Mouse (Mus musculus): ENCODE measurements around the gene Zfp566.
A peak's percentile ranks its signal among the peaks of the same experiment; 100 is the strongest.

The Zfp566 gene

DNA sequence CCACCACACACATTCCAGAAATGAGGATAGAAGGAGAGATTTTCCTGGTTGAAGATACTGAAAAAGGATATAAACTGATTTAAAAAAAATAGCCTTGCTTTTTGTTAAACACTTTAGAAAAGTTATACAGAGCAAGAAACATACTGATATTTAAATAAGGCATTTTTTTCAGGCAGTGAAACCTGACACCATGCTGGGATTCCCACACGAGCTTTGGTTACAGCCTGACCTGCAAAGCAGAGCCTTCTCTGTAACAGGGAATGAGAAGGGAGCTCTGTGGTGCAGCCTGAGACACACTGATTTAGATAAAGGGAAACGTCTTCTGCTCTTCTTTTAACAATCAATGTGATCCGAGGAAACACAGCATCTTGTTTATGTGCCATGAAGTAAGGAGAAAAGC, 36.7 kb downstream of the Zfp566 start:
- DNase-seq (ENCODE audit: low read depth) = peak; percentile 18

DNA sequence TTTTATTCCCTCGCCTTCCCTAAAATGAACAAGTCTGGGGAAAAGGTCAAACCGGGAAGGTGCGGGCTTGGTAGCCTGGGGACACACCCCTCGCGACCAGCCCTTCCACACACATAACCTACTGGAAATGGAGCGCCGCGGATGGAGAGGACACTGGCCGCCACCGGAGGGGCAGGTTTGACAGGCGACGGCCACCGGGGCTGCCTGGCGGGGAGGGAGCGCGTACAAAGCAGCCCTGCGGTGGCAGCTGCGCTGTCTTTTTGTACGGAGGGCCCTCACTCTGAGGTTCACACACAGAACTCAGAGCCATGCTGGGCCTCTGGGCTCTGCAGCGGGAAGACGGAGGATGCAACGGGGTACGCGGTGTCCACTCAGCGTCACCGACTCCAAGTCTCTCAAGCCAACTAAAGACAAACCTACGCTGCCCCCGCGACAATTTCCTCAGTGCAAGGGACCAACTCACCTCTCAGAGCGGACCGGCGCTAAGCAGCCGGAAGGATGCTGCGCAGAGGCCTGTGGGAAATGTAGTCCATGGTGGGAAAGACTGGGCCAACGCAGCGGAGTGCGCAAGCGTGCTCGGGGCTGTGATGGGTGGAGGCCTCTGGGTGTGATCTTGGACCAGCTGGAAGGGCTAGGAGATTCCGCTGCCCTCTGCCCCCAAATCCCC, 39.3 kb downstream of the Zfp566 start, which contains the start of gene Zfp14:
Gene Zfp14, minus strand, starts transcription at position 499 of the 667 bp plus-strand sequence.
- DNase-seq (ENCODE audit: low read depth) = peak; percentile 83

DNA sequence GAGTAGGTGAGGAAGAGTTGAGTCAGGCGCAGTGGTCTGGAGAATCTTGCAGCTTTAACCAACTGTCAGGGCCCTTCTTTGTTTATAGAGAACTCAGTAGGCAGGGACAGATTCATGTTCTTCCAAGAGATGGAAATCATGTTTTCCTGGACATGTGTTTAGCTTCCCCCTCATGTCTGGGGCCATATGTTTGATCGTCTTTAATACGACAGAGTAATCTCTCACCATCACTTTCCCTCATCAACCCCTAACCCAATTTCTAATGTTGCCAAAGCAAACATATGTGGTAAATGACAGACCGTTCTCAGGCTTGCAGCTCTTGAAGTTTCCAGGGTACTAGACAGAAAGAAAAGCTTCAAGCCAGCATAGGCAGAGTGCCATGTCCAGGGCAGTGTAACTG, 42.2 kb downstream of the Zfp566 start:
- no peak for DNase-seq (ENCODE audit: low read depth)

DNA sequence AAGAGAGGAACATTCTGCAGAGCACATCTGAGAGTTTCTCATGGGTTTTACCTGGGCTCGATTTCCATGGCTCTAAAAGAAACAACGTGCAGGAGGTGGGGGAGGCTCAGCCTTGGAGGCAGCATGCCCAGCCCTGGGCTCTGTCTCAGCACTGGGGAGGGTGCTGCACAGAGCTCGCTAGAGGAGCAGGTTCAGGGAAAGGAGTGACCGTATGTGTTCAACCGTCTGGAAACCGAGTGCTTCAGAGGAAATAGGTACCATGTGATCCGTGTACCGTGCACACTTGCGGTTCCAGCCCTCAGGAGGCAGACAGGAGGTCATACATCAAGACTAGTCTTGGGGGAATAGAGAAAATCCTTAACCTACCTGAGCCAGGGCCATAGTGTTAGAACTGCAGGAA, 46.0 kb downstream of the Zfp566 start:
- DNase-seq (ENCODE audit: low read depth) = no peak

DNA sequence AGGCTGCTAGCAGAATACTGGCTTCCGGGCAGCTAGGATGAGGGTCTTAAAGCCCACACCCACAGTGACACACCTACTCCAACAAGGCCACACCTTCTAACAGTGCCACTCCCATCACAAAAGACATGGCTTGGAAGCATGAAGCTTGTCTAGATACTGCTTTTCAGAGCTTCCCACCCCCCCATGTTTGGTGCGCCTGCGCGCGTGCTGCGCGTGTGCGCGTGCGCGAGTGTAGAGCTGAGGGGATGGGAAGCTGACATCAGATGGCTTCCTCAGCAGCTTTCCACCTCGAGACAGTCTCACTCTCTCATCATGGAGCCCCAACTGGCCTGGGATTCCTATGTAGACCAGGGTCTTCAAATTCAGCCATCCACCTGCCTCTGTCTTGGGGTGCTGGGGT, 56.0 kb downstream of the Zfp566 start:
- no peak for DNase-seq (ENCODE audit: low read depth)

DNA sequence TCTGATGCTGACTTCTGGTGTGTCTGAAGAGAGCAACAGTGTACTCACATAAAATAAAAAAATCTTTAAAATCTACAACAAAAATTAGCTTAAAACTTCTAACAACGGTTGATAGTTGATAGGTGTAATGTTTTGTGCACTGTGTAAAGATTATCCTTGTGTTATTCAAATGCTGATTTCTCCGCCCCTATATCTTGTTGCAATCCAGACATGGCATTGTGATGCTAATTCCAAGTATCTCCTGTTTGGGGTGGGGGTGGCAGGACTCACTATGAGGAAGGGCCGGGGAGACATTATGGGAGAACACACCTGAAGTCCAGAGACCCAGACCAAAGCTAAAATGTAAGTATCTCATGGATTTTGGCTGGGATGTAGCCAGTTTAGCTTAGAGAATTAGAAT, 58.9 kb downstream of the Zfp566 start:
- no peak for DNase-seq (ENCODE audit: low read depth)

DNA sequence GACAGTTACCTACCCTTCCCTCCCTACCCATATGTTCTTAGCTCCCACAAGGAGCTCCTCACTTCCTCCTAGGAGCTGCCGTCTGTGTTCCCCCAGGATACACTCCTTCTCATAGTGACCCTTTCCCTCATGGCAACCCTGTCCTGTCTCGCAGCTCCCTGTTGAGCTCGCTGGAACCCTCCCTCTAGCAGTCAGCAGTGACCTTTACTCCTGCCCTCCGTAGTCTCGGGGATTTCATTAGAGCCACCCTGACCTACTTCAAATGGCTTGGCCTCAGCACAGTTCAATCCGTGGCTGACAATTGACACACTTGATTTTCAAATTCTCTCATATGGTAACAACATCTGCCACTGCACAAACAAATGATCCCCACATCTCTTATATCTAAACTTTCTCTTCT, 59.6 kb downstream of the Zfp566 start:
- no peak for DNase-seq (ENCODE audit: low read depth)

DNA sequence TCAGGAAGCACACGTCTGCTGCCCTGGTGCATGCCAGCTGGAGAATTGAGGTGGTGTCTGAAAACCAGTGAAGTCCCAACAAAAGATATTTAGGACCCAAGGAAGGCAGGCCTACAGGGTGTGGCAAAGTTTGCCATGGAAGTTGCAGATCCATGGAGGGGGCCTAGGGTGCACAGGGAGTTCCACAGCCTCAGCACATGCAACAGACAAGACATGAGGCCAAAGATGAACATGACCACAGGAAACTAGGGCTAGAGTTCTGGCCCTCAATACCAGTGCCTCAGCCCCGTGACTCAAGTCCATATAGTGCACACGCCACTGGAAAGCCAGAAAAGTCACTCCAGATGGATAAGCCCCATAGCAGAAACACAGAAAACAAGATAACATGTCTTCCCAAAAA, 61.8 kb downstream of the Zfp566 start:
- no peak for DNase-seq (ENCODE audit: low read depth)

All from 416B (cell line).